Mouse (Mus musculus) liver, embryonic 12.5 days (tissue): ENCODE results near the gene Bank1. TPM values are rescaled to one million over a fixed set of nuclear protein-coding genes. Genes with fewer than 3 reads are reported as not detected.

Experiments
- ATAC-seq: fragments of 200-750 bp; cut with Nextera tagmentation; 2 replicates; pipeline ENCODE4 v1.8.0; 2017; ENCODE audit warnings: moderate number of reproducible peaks, mild to moderate bottlenecking, moderate library complexity
- H3K27ac ChIP-seq: fragments of 300-500 bp; sonication (generic); 2 replicates; pipeline ENCODE4 v1.5.1; 2016; ENCODE audit warnings: mild to moderate bottlenecking
- H3K27me3 ChIP-seq: fragments of 300-500 bp; sonication (generic); replicated peaks from 2 replicates; pipeline ENCODE4 v1.6.1; 2016; ENCODE audit warnings: mild to moderate bottlenecking, moderate library complexity
- H3K36me3 ChIP-seq: fragments of 300-500 bp; sonication (generic); 2 replicates; pipeline ENCODE4 v1.6.1; 2016; ENCODE audit warnings: mild to moderate bottlenecking, moderate library complexity
- H3K4me1 ChIP-seq: fragments of 300-500 bp; sonication (generic); 2 replicates; pipeline ENCODE4 v1.6.1; 2016
- H3K4me2 ChIP-seq: fragments of 300-500 bp; sonication (generic); 2 replicates; pipeline ENCODE4 v1.6.1; 2016; ENCODE audit warnings: mild to moderate bottlenecking, moderate library complexity
- H3K4me3 ChIP-seq: fragments of 300-500 bp; sonication (generic); 2 replicates; pipeline ENCODE4 v1.5.1; 2016; ENCODE audit warnings: mild to moderate bottlenecking, moderate library complexity
- H3K9ac ChIP-seq: fragments of 300-500 bp; sonication (generic); 2 replicates; pipeline ENCODE4 v1.6.1; 2016; ENCODE audit warnings: mild to moderate bottlenecking, moderate library complexity
- H3K9me3 ChIP-seq: fragments of 300-500 bp; sonication (generic); replicated peaks from 2 replicates; pipeline ENCODE4 v1.6.1; 2016; ENCODE audit warnings: mild to moderate bottlenecking, moderate library complexity
- WGBS: fragments of 180-500 bp; shearing (Covaris S2); methylation state at CpG from one replicate; pipeline ENCODE4 v1.1.7; 2016; ENCODE audit not compliant: insufficient replicate concordance; 5-methylcytosine and 5-hydroxymethylcytosine counted together
- polyA plus RNA-seq: library from polyadenylated mRNA; unstranded; fragments of >200 nt; fragmentation: Nextera tagmentation; extraction: Ambion mirVana; gene quantifications from 2 replicates; pipeline ENCODE4 v1.2.1, GENCODE M21; 2016

The Bank1 gene
- polyA plus RNA-seq, 1 experiment from 2014 or later = 1.8 TPM

- Histone ChIP-seq H3K27me3 (no peaks in the 10 kb centered on the region), H3K9ac (no peak overlapping the region), H3K4me3 (no peak overlapping the region), H3K4me2 (no peak overlapping the region), H3K4me1 (no peaks in the 10 kb centered on the region), H3K27ac (no peak overlapping the region), H3K36me3 (no peaks in the 10 kb centered on the region), H3K9me3 (no peaks in the 10 kb centered on the region)
- 59% methylated on average over 2 of the region's 2 CpGs for WGBS
- ATAC-seq = no peak
Measured at GRCm38 (mm10) chr3:136158059-136158458, 167.8 kb downstream of the Bank1 start.

GRCm38 (mm10) chr3:136155555-136155954, 170.3 kb downstream of the Bank1 start:
- Histone ChIP-seq H3K9ac (no peak overlapping the region), H3K4me2 (no peak overlapping the region), H3K27ac (no peak overlapping the region), H3K4me3 (no peak overlapping the region), H3K9me3 (no peaks in the 10 kb centered on the region), H3K27me3 (no peaks in the 10 kb centered on the region), H3K4me1 (no peaks in the 10 kb centered on the region), H3K36me3 (no peaks in the 10 kb centered on the region)
- 52% methylated on average over 1 of the region's 1 CpGs for WGBS
- no peak for ATAC-seq

- Histone ChIP-seq H3K36me3 (no peaks in the 10 kb centered on the region), H3K27me3 (no peaks in the 10 kb centered on the region), H3K4me2 (no peak overlapping the region), H3K9ac (no peak overlapping the region), H3K4me3 (no peak overlapping the region), H3K9me3 (no peaks in the 10 kb centered on the region), H3K27ac (no peak overlapping the region), H3K4me1 (no peaks in the 10 kb centered on the region)
- WGBS = 61% methylated on average over 3 of the region's 3 CpGs
- no peak for ATAC-seq
Measured at GRCm38 (mm10) chr3:136150886-136151285, 175.0 kb downstream of the Bank1 start.

GRCm38 (mm10) chr3:136147166-136147565, 178.7 kb downstream of the Bank1 start:
- ATAC-seq = no peak
- H3K9me3 ChIP-seq = no peaks in the 10 kb centered on the region

GRCm38 (mm10) chr3:136132013-136132412, 193.9 kb downstream of the Bank1 start:
- H3K27ac ChIP-seq = no peak overlapping the region
- WGBS = 71% methylated on average over 3 of the region's 3 CpGs
- H3K36me3 ChIP-seq = no peaks in the 10 kb centered on the region
- no peaks in the 10 kb centered on the region for H3K9me3 ChIP-seq
- no peak overlapping the region for H3K9ac ChIP-seq
- H3K4me3 ChIP-seq = no peak overlapping the region
- H3K4me1 ChIP-seq = no peaks in the 10 kb centered on the region
- no peaks in the 10 kb centered on the region for H3K27me3 ChIP-seq
- H3K4me2 ChIP-seq = no peak overlapping the region
- ATAC-seq = no peak

More at GRCm38 (mm10) chr3:136147166-136147565, 178.7 kb downstream of the Bank1 start:
- no peak overlapping the region for H3K9ac ChIP-seq
- no peaks in the 10 kb centered on the region for H3K4me1 ChIP-seq
- no peak overlapping the region for H3K27ac ChIP-seq
- no peaks in the 10 kb centered on the region for H3K27me3 ChIP-seq
- WGBS = 64% methylated on average over 2 of the region's 2 CpGs
- H3K36me3 ChIP-seq = no peaks in the 10 kb centered on the region
- no peak overlapping the region for H3K4me3 ChIP-seq
- no peak overlapping the region for H3K4me2 ChIP-seq

GRCm38 (mm10) chr3:136115478-136116215, 210.2 kb downstream of the Bank1 start:
- H3K4me1 ChIP-seq = no peaks in the 10 kb centered on the region
- WGBS = 65% methylated on average over 5 of the region's 5 CpGs

GRCm38 (mm10) chr3:136109411-136110139, 216.3 kb downstream of the Bank1 start:
- Histone ChIP-seq H3K9me3 (no peaks in the 10 kb centered on the region), H3K4me1 (no peaks in the 10 kb centered on the region), H3K27me3 (no peaks in the 10 kb centered on the region), H3K9ac (no peak overlapping the region), H3K4me2 (no peak overlapping the region), H3K27ac (no peak overlapping the region), H3K4me3 (no peak overlapping the region), H3K36me3 (no peaks in the 10 kb centered on the region)
- 64% methylated on average over 6 of the region's 6 CpGs for WGBS
- no peak for ATAC-seq

More at GRCm38 (mm10) chr3:136115478-136116215, 210.2 kb downstream of the Bank1 start:
- Histone ChIP-seq H3K9ac (no peak overlapping the region), H3K4me2 (no peak overlapping the region), H3K9me3 (peaks cover 5% of the 10 kb centered on the region; the same call in 1 of the 2 replicates), H3K4me3 (no peak overlapping the region), H3K27ac (no peak overlapping the region), H3K36me3 (no peaks in the 10 kb centered on the region), H3K27me3 (no peaks in the 10 kb centered on the region)
- ATAC-seq = no peak

- no peak for ATAC-seq
- no peak overlapping the region for H3K9ac ChIP-seq
- H3K27ac ChIP-seq = no peak overlapping the region
- no peaks in the 10 kb centered on the region for H3K4me1 ChIP-seq
- H3K4me2 ChIP-seq = no peak overlapping the region
- no peaks in the 10 kb centered on the region for H3K36me3 ChIP-seq
- no peaks in the 10 kb centered on the region for H3K9me3 ChIP-seq
- WGBS = 14% methylated on average over 1 of the region's 1 CpGs
- H3K4me3 ChIP-seq = no peak overlapping the region
- no peaks in the 10 kb centered on the region for H3K27me3 ChIP-seq
Measured at GRCm38 (mm10) chr3:136106452-136106851, 219.4 kb downstream of the Bank1 start.

- no peaks in the 10 kb centered on the region for H3K4me1 ChIP-seq
- H3K27me3 ChIP-seq = no peaks in the 10 kb centered on the region
- no peak for ATAC-seq
- 55% methylated on average over 2 of the region's 2 CpGs for WGBS
- no peak overlapping the region for H3K27ac ChIP-seq
- no peak overlapping the region for H3K4me3 ChIP-seq
- no peaks in the 10 kb centered on the region for H3K9me3 ChIP-seq
- H3K4me2 ChIP-seq = no peak overlapping the region
- H3K36me3 ChIP-seq = no peaks in the 10 kb centered on the region
- H3K9ac ChIP-seq = no peak overlapping the region
Measured at GRCm38 (mm10) chr3:136103339-136103738, 222.5 kb downstream of the Bank1 start.

GRCm38 (mm10) chr3:136100973-136101500, 224.8 kb downstream of the Bank1 start:
- no peaks in the 10 kb centered on the region for H3K9me3 ChIP-seq
- H3K36me3 ChIP-seq = no peaks in the 10 kb centered on the region
- no peak for ATAC-seq
- H3K9ac ChIP-seq = no peak overlapping the region
- H3K4me2 ChIP-seq = no peak overlapping the region
- 64% methylated on average over 5 of the region's 5 CpGs for WGBS
- H3K4me3 ChIP-seq = no peak overlapping the region
- no peaks in the 10 kb centered on the region for H3K4me1 ChIP-seq
- no peaks in the 10 kb centered on the region for H3K27me3 ChIP-seq
- no peak overlapping the region for H3K27ac ChIP-seq

- WGBS = 79% methylated on average over 8 of the region's 8 CpGs
- no peak overlapping the region for H3K4me2 ChIP-seq
- no peaks in the 10 kb centered on the region for H3K9me3 ChIP-seq
- no peaks in the 10 kb centered on the region for H3K27me3 ChIP-seq
- H3K4me3 ChIP-seq = no peak overlapping the region
- H3K9ac ChIP-seq = no peak overlapping the region
- H3K27ac ChIP-seq = no peak overlapping the region
- no peaks in the 10 kb centered on the region for H3K36me3 ChIP-seq
- no peaks in the 10 kb centered on the region for H3K4me1 ChIP-seq
- ATAC-seq = no peak
Measured at GRCm38 (mm10) chr3:136100292-136100691, 225.6 kb downstream of the Bank1 start.

- no peaks in the 10 kb centered on the region for H3K36me3 ChIP-seq
- no peak overlapping the region for H3K9ac ChIP-seq
- WGBS = 64% methylated on average over 7 of the region's 7 CpGs
- no peaks in the 10 kb centered on the region for H3K27me3 ChIP-seq
- H3K4me2 ChIP-seq = no peak overlapping the region
- no peak overlapping the region for H3K27ac ChIP-seq
- no peak overlapping the region for H3K4me3 ChIP-seq
- ATAC-seq = no peak
- no peaks in the 10 kb centered on the region for H3K9me3 ChIP-seq
- no peaks in the 10 kb centered on the region for H3K4me1 ChIP-seq
Measured at GRCm38 (mm10) chr3:136086948-136087660, 238.8 kb downstream of the Bank1 start.
